Mouse (Mus musculus): ENCODE results near the gene B4galnt2.

- TF ChIP-seq CTCF (conservative IDR thresholded peaks at IDR 0.05 in 1 of 2, IDR thresholded peaks at IDR 0.05 in 1 of 2; ENCODE audit: low read depth in 2 of 2, low read length in 2 of 2) (no peak), TBP (conservative IDR thresholded peaks at IDR 0.05; ENCODE audit: low read depth, low read length) (no peak), USF2 (conservative IDR thresholded peaks at IDR 0.05; ENCODE audit: low read depth, low read length) (no peak), MAZ (IDR thresholded peaks at IDR 0.05; ENCODE audit: low read depth, low read length) (no peak), USF1 (IDR thresholded peaks at IDR 0.05; ENCODE audit: low read depth, low read length) (no peak), MAX (IDR thresholded peaks at IDR 0.05; ENCODE audit: low read length) (no peak), RAD21 (IDR thresholded peaks at IDR 0.05; ENCODE audit: low read depth, low read length) (no peak), UBTF (IDR thresholded peaks at IDR 0.05; ENCODE audit: low read depth, low read length) (no peak), POLR2A (IDR thresholded peaks at IDR 0.05; ENCODE audit: low read depth, low read length) (no peak), CHD2 (IDR thresholded peaks at IDR 0.05; ENCODE audit: low read length) (no peak), NELFE (IDR thresholded peaks at IDR 0.05; ENCODE audit: low read depth, low read length) (no peak), RCOR1 (conservative IDR thresholded peaks at IDR 0.05; ENCODE audit: low read depth, low read length) (no peak), BHLHE40 (IDR thresholded peaks at IDR 0.05; ENCODE audit: low read depth, low read length) (no peak)
Measured at GRCm38 (mm10) chr11:95953313-95953712, 38.6 kb upstream of the B4galnt2 start.

Data from CH12.LX (cell line).